Mouse (Mus musculus) cerebellum, postnatal 4 days (tissue): ENCODE results near the gene Krt8.
"Not testable (repeated sequence)": the region's sequence is repeated elsewhere in the genome, so short reads cannot be mapped to it uniquely, and the experiment has no call there.

ENCODE experiments used
- DNase-seq, 2 experiments: peaks; one replicate each; pipeline ENCODE4 v3.0.0; 2022; ENCODE audit warnings: low spot score in 2 of 2, mixed read lengths in 1 of 2

Krt8 gene

GRCm38 (mm10) chr15:102007097-102008069, 3.1 kb upstream of the Krt8 start:
- no peak for DNase-seq

DNA sequence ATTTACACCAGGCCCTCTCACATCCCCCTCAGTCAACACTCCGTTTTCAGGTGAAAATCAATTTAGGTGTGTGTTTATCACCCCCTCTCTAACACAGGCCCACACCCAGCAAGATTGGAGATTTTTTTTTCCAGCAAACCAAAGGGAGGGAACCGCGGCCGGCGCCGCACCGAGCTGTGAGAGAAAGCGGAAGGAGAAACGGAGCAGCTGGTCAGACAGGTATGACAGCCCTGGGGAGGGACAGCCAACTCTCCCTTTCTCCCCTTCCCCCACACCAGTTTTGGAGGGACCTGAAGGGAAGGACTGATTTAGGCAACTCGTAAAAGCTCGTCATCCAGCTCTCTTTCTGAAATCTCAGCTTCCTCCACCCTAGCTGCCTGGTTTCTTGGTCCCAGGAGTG, 2.0 kb upstream of the Krt8 start:
- no peak for DNase-seq

DNA sequence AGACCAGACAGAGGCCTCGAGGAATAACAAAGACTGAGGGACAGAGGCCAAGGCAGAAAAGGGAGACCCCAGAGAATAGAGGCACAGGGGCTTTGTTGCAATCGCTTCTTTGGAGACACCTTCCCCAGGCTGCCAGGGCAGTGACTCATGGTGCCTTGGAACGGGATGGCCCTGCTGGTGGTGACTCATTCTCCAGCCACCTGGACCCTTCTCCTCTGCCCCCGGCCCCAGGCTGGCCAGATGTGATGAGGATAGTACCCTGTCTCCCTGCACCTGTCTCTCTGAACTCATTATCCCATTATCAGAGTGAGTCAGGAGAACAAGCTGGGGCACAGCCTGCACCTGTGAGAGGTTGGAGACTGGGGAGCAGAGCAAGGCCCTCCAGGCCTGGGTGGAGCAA, 1.0 kb upstream of the Krt8 start:
- no peak for DNase-seq

GRCm38 (mm10) chr15:102003516-102003915, 766 bp downstream of the Krt8 start:
- no peak for DNase-seq

- DNase-seq: peak in 1 of 2 experiments; percentile 9
Observed at GRCm38 (mm10) chr15:102002646-102003488, 1.4 kb downstream of the Krt8 start.

GRCm38 (mm10) chr15:101999676-102000335, 4.5 kb downstream of the Krt8 start:
- no peak for DNase-seq

- no peak for DNase-seq
Observed at GRCm38 (mm10) chr15:101999156-101999555, 5.1 kb downstream of the Krt8 start.

DNA sequence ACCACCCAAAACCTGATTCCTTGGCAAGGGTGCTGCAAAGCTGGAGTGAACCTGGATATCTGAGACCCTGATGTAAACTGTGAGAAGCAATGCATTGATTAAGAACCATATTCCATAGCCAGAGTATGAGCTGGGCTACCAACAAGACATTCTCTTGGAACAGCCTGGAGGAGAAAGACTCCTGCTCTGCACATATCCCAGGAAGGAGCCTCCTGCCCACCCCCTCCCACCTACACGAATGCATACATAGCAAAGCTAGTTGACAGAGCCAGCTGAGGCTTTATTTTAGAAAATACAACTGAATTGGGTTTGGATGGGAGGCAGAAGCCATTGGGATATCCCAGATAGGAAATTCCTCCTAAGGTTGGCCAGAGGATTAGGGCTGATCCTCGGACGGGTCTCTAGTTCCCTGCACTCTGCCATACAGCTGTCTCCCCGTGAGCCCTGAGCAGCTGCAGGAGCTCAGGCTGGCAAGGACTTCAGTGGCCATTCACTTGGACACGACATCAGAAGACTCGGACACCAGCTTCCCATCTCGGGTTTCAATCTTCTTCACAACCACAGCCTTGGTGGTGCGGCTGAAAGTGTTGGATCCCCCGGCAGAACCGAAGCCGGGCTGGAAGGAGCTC, 7.7 kb downstream of the Krt8 start:
- not testable (repeated sequence) for DNase-seq

DNA sequence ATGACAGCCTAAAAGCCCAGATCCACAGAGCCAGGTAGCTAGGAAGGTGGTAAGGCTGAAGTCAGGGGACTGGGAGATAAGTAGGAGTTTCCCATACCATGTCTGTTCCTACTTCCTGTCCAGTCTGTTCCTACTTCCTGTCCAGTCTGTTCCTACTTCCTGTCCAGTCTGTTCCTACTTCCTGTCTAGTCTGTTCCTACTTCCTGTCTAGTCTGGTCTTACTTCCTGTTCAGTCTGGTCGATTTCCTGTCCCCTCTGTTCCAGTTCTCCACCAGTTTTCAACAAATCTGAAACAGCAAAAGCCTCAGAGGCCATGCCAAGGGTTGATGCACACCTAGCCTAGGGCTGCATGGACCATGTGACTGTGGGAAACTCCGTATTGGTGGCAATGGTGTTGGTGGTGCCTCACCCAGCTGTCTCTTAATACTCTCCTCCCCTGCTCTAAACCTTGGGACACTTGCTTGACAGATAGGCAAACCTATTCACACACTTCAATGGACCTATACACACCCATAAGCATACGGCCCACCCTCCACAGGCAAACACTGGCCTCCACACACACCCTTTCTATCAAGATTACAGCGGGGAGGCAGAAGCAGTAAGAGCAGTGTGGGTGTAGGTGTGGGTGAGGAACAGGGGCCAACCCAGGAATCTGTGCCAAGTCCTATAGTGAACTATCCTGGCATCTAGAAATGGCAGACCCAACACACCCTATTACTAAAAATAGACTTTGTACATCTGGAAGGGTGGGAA, 8.6 kb downstream of the Krt8 start:
- DNase-seq: no peak

DNA sequence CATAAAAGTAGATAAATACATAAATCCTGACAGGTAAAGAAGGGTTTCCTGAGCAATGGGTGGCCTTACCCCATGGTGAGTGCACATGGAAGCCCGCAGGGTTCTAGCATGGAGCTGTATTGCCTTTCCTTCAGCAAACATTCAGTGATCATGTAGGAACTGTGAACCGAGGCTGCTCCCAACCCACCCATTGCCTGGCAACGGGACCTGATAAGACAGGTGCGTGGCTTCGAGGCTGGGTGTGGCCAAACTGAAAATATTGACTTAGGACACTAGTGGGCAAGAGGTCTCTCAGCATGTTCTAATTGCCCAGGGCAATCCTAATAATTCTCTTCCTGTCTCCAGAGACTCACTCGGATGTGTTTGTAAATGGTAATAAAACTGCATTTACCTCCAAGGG, 9.9 kb downstream of the Krt8 start:
- DNase-seq: no peak

DNA sequence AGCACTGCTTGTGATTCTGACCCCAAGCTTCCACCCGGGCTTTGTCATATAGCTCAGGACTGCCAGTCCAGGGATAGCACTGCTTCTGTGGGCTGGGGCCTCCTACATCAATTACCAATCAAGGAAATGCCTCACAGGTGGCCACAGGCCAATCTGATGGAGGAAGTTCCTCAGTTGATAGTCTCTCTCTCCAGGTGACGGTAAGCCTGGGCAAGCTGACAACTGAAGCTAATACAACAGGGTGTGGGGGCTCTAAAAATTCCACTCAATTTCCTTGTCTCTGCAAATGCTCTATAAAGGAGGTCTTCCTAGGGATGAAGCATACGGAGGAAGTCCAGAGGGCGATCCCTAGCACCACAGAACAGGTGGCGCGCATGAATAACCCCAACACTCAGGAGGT, 13.3 kb downstream of the Krt8 start:
- no peak for DNase-seq

GRCm38 (mm10) chr15:101988714-101989113, 15.6 kb downstream of the Krt8 start:
- no peak for DNase-seq

DNA sequence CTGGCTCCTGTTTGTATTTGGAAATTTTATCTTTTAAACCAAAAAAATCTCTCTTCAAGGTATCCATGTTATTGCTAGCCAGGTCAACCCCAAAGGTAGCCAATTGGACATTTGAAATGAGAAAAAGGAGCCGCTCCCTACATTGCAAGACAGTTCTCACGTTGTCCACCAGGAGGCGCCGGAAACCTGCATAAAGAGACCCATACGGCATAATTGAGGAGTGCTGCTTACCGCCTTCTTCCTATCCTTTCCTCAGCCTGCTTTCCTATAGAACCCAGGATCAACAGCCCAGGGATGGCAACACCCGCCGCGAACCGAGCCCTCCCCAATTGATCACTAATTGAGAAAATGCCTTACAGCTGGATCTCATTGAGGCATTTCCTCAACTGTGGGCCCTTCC, 16.2 kb downstream of the Krt8 start:
- DNase-seq: peak; percentile 84 to 89

GRCm38 (mm10) chr15:101984746-101985145, 19.5 kb downstream of the Krt8 start:
- DNase-seq: no peak

DNA sequence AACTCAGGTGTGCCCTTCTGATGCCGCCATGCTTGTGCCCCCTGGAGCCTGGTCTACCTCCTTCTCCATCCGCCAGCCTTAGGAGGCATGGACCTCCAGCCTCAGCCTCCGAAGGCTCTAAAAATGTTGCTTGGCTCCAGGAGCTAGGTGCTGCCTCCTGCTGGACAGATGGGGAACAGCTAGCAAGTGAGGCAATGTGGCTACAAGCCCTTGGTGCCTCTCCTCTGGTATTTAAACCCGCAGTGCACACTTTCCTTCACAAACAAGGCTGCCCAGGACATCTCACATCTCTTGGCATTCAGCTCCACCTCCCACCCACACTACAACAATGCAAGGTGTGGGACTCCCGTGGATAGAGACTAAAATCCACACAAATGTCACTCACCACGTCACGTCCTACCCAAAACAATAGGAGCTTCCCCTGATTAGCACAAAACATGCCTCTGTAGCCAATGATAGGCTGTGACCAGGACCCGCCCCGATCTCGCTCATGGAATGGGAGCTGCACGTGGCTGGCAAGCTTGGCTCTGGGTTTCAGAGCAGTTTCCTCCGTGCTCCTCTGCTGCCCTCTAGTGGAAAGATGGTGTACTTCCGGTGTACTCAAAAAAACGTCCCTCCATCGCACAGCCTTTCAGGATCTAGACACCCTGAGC, 20.2 kb downstream of the Krt8 start:
- DNase-seq: peak; percentile 88 to 95

- no peak for DNase-seq
Observed at GRCm38 (mm10) chr15:101983315-101983948, 20.9 kb downstream of the Krt8 start.

DNA sequence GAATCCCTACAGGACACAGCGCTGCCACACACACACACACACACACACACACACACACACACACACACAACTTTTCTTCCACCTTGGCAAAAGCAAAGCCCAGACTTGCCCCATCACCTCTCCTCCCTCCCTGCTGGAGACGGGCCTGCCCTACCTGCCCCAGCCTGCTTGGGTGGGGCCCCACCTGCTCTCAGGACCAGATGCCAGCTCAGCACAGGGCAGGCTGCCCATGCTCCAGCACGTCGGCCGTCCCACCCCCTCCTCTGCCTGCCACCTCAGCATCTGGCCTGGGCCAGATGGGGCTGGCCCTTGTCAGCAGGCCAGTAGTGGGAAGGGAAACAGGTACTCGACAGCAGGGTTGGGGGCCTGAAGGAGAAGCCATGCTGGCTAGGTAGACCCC, 23.4 kb downstream of the Krt8 start:
- no peak for DNase-seq

GRCm38 (mm10) chr15:101977043-101977726, 27.1 kb downstream of the Krt8 start:
- peak; percentile 32 to 53 for DNase-seq

- no peak for DNase-seq
Observed at GRCm38 (mm10) chr15:101976641-101977040, 27.6 kb downstream of the Krt8 start.
